Mouse (Mus musculus) embryonic fibroblast, embryonic 13.5 days (primary cell): ENCODE data around the gene Ino80e.

ENCODE experiments used
- CTCF ChIP-seq: IDR thresholded peaks from 2 replicates; pipeline ENCODE4 v1.5.1; 2011; ENCODE audit warnings: mild to moderate bottlenecking, control low read depth, low read length, moderate library complexity, borderline replicate concordance; ENCODE audit not compliant: insufficient read depth
- POLR2A ChIP-seq: IDR thresholded peaks from 2 replicates; pipeline ENCODE4 v1.6.1; 2011; ENCODE audit warnings: low read depth, mild to moderate bottlenecking, control low read depth, low read length, moderate library complexity

DNA sequence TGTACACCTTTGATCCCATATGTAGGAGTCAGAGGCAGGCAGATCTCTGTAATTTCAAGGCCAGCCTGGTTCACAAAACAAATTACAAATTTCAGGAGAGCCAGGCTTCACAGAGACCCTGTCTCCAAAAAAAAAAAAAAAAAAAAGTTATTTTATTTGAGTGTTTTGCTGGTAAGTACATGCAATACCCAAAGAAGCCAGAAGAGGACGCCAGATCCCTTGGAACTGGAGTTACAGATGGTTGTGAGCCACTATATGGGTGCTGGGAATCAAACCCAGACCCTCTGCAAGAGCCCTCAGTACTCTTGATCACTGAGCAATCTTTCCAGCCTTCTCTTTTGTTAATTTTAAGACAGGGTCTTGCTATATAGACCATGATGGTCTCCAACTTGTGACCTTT lies 43.4 kb downstream of the Ino80e start:
- TF ChIP-seq POLR2A, result no peak
- TF ChIP-seq CTCF, result no peak
